ENCODE assay signal across 18 mouse cellular contexts in the genomic region with DNA sequence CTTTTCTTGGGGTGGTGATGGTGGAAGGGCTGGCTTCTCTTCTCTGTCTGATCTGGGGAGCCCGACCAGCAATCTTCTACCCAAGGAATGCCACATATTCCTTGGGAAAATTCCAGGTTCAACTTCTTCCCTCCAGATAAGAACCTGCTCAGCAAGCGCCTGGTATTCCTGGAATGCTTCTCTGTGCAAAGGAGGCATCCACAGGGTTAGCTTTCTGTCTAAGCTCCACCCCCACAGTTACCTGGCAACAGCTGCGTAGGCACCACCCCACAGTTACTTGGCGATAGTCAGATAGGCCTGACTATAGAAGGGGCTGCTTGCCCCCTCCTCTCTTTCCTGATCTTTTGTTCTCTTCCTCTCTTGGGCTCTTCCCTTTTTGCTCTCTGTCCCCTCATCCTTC. TPM values are rescaled to one million over a fixed set of nuclear protein-coding genes. Genes with fewer than 3 reads are reported as not detected.
DNase-seq lines count a peak whose midpoint lies in the region; ATAC-seq and TF ChIP-seq lines count a peak whose summit lies in the region.
"Had no signal": no experiment of that assay in that cellular context is flagged by ENCODE, and none has a peak within 500 bp of the region (broad histone marks: within the 10 kb centered on the region; RNA-seq: fewer than 3 reads in every experiment).

No protein-coding gene starts in this region.

- no peak for DNase-seq in heart, adult 2 months
- DNase-seq in ES-CJ7 (ENCODE audit: low read depth, low spot score), result peak; percentile 86
- peak; percentile 37 for DNase-seq in lung, postnatal 14 days
- DNase-seq in testis, postnatal 10 days (ENCODE audit: low spot score), result no peak
- DNase-seq in cerebellum, postnatal 36 days, result no peak
- DNase-seq: cerebellum, adult 11 months; gastrocnemius, adult 2 months; heart, postnatal 14 days; right cerebral cortex, postnatal 25 days had no signal

- H3K4me3 ChIP-seq in heart, embryonic 13.5 days, result no peak overlapping the region
- no peak overlapping the region for H3K4me3 ChIP-seq in heart, adult 2 months
- H3K4me3 ChIP-seq in intestine, embryonic 15.5 days (replicated peaks), result no peak overlapping the region
- H3K4me3 ChIP-seq: gastrocnemius, adult 2 months; liver, embryonic 15.5 days had no signal

- TF ChIP-seq POLR2A in heart, adult 2 months (IDR thresholded peaks at IDR 0.05; ENCODE audit: insufficient read depth, low read depth, low read length), result no peak

- H3K36me3 ChIP-seq in heart, embryonic 13.5 days, result peaks cover 5% of the 10 kb centered on the region
- H3K36me3 ChIP-seq in heart, adult 2 months (ENCODE audit: control insufficient read depth, insufficient read depth, low read length), result peaks cover 11% of the 10 kb centered on the region
- no peaks in the 10 kb centered on the region for H3K36me3 ChIP-seq in intestine, embryonic 15.5 days
- H3K36me3 ChIP-seq: liver, embryonic 15.5 days had no signal

- no peak for ATAC-seq in heart, embryonic 13.5 days (ENCODE audit: extremely low read depth, insufficient number of reproducible peaks, low FRiP score, low TSS enrichment)
- peak; percentile 76 for ATAC-seq in intestine, embryonic 15.5 days
- no peak for ATAC-seq in inflammation-experienced regulatory T-cells, adult 6 months
- ATAC-seq: CD4-positive, CD25-positive, alpha-beta regulatory T cell, adult 4 months had no signal

- no peaks in the 10 kb centered on the region for H3K9me3 ChIP-seq in heart, embryonic 13.5 days
- no peaks in the 10 kb centered on the region for H3K9me3 ChIP-seq in intestine, embryonic 15.5 days
- H3K9me3 ChIP-seq: liver, embryonic 15.5 days had no signal

- peak overlapping the region; percentile 7; the same call in 1 of the 2 replicates for H3K4me2 ChIP-seq in heart, embryonic 13.5 days
- peak overlapping the region; percentile 19; the same call in 1 of the 2 replicates for H3K4me2 ChIP-seq in intestine, embryonic 15.5 days (replicated peaks)
- H3K4me2 ChIP-seq: liver, embryonic 15.5 days had no signal

- TF ChIP-seq CTCF in heart, adult 2 months (IDR thresholded peaks at IDR 0.05), result no peak

- H3K27ac ChIP-seq in heart, embryonic 13.5 days (replicated peaks), result no peak overlapping the region
- H3K27ac ChIP-seq in heart, adult 2 months, result no peak overlapping the region
- no peak overlapping the region for H3K27ac ChIP-seq in intestine, embryonic 15.5 days
- H3K27ac ChIP-seq: gastrocnemius, adult 2 months; liver, embryonic 15.5 days had no signal

- 6% methylated on average over 4 of the region's 4 CpGs for WGBS in heart, embryonic 13.5 days
- 22% methylated on average over 4 of the region's 4 CpGs for WGBS in heart, adult 2 months
- WGBS in intestine, embryonic 15.5 days, result 8% methylated on average over 4 of the region's 4 CpGs

- TF ChIP-seq EP300 in heart, adult 2 months (IDR thresholded peaks at IDR 0.05; ENCODE audit: insufficient read depth, low read depth, low read length), result no peak

- H3K9ac ChIP-seq in heart, embryonic 13.5 days, result no peak overlapping the region
- no peak overlapping the region for H3K9ac ChIP-seq in heart, adult 2 months (ENCODE audit: low read depth, low read length)
- H3K9ac ChIP-seq in intestine, embryonic 15.5 days, result no peak overlapping the region
- H3K9ac ChIP-seq: liver, embryonic 15.5 days had no signal

- intact Hi-C loops in heart, adult 2 months (cut with DNase I), result no loop called here

- no peaks in the 10 kb centered on the region for H3K79me2 ChIP-seq in heart, adult 2 months (replicated peaks; ENCODE audit: control insufficient read depth, insufficient read depth, low read length)

- no peaks in the 10 kb centered on the region for H3K27me3 ChIP-seq in heart, embryonic 13.5 days (replicated peaks)
- no peaks in the 10 kb centered on the region for H3K27me3 ChIP-seq in heart, adult 2 months (ENCODE audit: control insufficient read depth, insufficient read depth, low read length)
- no peaks in the 10 kb centered on the region for H3K27me3 ChIP-seq in intestine, embryonic 15.5 days (replicated peaks)

- H3K4me1 ChIP-seq in heart, embryonic 13.5 days, result peaks cover 29% of the 10 kb centered on the region
- peaks cover 1% of the 10 kb centered on the region; the same call in 1 of the 2 replicates for H3K4me1 ChIP-seq in heart, adult 2 months (ENCODE audit: control insufficient read depth, insufficient read depth, low read length)
- peaks cover 12% of the 10 kb centered on the region; the same call in 1 of the 2 replicates for H3K4me1 ChIP-seq in intestine, embryonic 15.5 days (replicated peaks)

RNA-seq across cellular contexts. Expression of a gene that starts 2.8 kb away (rescaled TPM):
- polyA plus RNA-seq in heart, embryonic 13.5 days (2015; fragmentation: Nextera tagmentation; extraction: Ambion mirVana), result 28.0 and 29.7 TPM in 2 replicates
- total RNA-seq in heart, adult 2 months (2021), result 10 to 100 TPM; 21.8 TPM
- 14.8 and 25.6 TPM in 2 replicates for polyA plus RNA-seq in heart, adult 2 months (2012; rRNA removed)
- polyA plus RNA-seq in intestine, embryonic 15.5 days (2015; fragmentation: Nextera tagmentation; extraction: Ambion mirVana), result 26.5 and 27.2 TPM in 2 replicates
- polyA plus RNA-seq in inflammation-experienced regulatory T-cells, adult 6 months (2017; shearing (Covaris generic)), result 10 to 100 TPM; 42.6 to 84.1 (median 72.6) TPM

RNA-seq across cellular contexts. Expression of a gene that starts 12.0 kb away (rescaled TPM):
- 2.0 and 2.1 TPM in 2 replicates for polyA plus RNA-seq in heart, embryonic 13.5 days (2015; fragmentation: Nextera tagmentation; extraction: Ambion mirVana)
- under 1 TPM; 0.34 to 0.99 TPM for total RNA-seq in heart, adult 2 months (2021)
- 0.18 TPM in 1 of 2 replicates, not detected in the other for polyA plus RNA-seq in heart, adult 2 months (2012; rRNA removed)
- polyA plus RNA-seq in intestine, embryonic 15.5 days (2015; fragmentation: Nextera tagmentation; extraction: Ambion mirVana), result 2.2 and 2.9 TPM in 2 replicates
- polyA plus RNA-seq in inflammation-experienced regulatory T-cells, adult 6 months (2017; shearing (Covaris generic)), result under 1 TPM in 1 of 3 experiments, not detected in 2; 0.62 TPM

RNA-seq across cellular contexts. Expression of a gene that starts 15.5 kb away (rescaled TPM):
- polyA plus RNA-seq in heart, embryonic 13.5 days (2015; fragmentation: Nextera tagmentation; extraction: Ambion mirVana), result 3.1 and 3.2 TPM in 2 replicates
- under 1 TPM; 0.41 to 0.50 TPM for total RNA-seq in heart, adult 2 months (2021)
- 0.43 and 0.59 TPM in 2 replicates for polyA plus RNA-seq in heart, adult 2 months (2012; rRNA removed)
- polyA plus RNA-seq in intestine, embryonic 15.5 days (2015; fragmentation: Nextera tagmentation; extraction: Ambion mirVana), result 2.2 and 2.3 TPM in 2 replicates
- 1 to 10 TPM in 2 of 3 experiments, under 1 TPM in 1; 0.68 to 1.7 (median 1.6) TPM for polyA plus RNA-seq in inflammation-experienced regulatory T-cells, adult 6 months (2017; shearing (Covaris generic))

RNA-seq across cellular contexts. Expression of a gene that starts 22.4 kb away (rescaled TPM):
- polyA plus RNA-seq in heart, embryonic 13.5 days (2015; fragmentation: Nextera tagmentation; extraction: Ambion mirVana), result 1.4 and 2.0 TPM in 2 replicates
- 1 to 10 TPM in 1 of 2 experiments, under 1 TPM in 1; 0.77 to 1.1 TPM for total RNA-seq in heart, adult 2 months (2021)
- 0.47 and 0.94 TPM in 2 replicates for polyA plus RNA-seq in heart, adult 2 months (2012; rRNA removed)
- 2.6 and 2.8 TPM in 2 replicates for polyA plus RNA-seq in intestine, embryonic 15.5 days (2015; fragmentation: Nextera tagmentation; extraction: Ambion mirVana)
- not detected for polyA plus RNA-seq in inflammation-experienced regulatory T-cells, adult 6 months (2017; shearing (Covaris generic))
- total RNA-seq: monocyte, adult 5-6 weeks had no signal
- polyA plus RNA-seq: CD4-positive, CD25-positive, alpha-beta regulatory T cell, adult 4 months had no signal

RNA-seq across cellular contexts. Expression of a gene that starts 22.9 kb away (rescaled TPM):
- not detected in 2 replicates for polyA plus RNA-seq in heart, embryonic 13.5 days (2015; fragmentation: Nextera tagmentation; extraction: Ambion mirVana)
- not detected for total RNA-seq in heart, adult 2 months (2021)
- polyA plus RNA-seq in heart, adult 2 months (2012; rRNA removed), result not detected in 2 replicates
- not detected in 2 replicates for polyA plus RNA-seq in intestine, embryonic 15.5 days (2015; fragmentation: Nextera tagmentation; extraction: Ambion mirVana)
- polyA plus RNA-seq in inflammation-experienced regulatory T-cells, adult 6 months (2017; shearing (Covaris generic)), result not detected
- total RNA-seq: adrenal gland, postnatal 4 days; gastrocnemius, adult 2 months; heart, postnatal 14 days; left cerebral cortex, postnatal 36 days; monocyte, adult 5-6 weeks had no signal
- polyA plus RNA-seq: CD4-positive, CD25-positive, alpha-beta regulatory T cell, adult 4 months; forebrain, embryonic 11.5 days; liver, embryonic 15.5 days had no signal

Comparison
In these comparisons a context has a peak if more than half of its experiments do, and no peak if none do; other contexts are left out.
1. DNase-seq: peak in ES-CJ7 (single experiment) and lung, postnatal 14 days (single experiment); none in heart, adult 2 months (0 of 2), testis, postnatal 10 days (single experiment) and cerebellum, postnatal 36 days (0 of 2).